Mouse (Mus musculus) cortical plate, adult 2 months (tissue): ENCODE data around the gene Mphosph9.

Experiments used
- CTCF ChIP-seq: fragments of 200-500 bp; IDR thresholded peaks from 2 replicates; pipeline ENCODE4 v1.5.1; 2011; ENCODE audit warnings: mild to moderate bottlenecking, control low read depth, low read length; ENCODE audit not compliant: insufficient read depth; ENCODE audit errors: extremely low read depth
- POLR2A ChIP-seq: fragments of 200-500 bp; IDR thresholded peaks from 2 replicates; pipeline ENCODE4 v1.6.1; 2011; ENCODE audit warnings: mild to moderate bottlenecking, low read length, control low read depth; ENCODE audit not compliant: insufficient read depth; ENCODE audit errors: extremely low read depth

- TF ChIP-seq CTCF = no peak
- TF ChIP-seq POLR2A = no peak
These were observed 58.1 kb downstream of the Mphosph9 start for GRCm38 (mm10) chr5:124269661-124270060.
